Mouse (Mus musculus) NIH3T3 (cell line): Measurements from ENCODE around the gene Cyp1a2.

Experiments used
- DNase-seq: peaks from one replicate; pipeline ENCODE4 v3.0.0-alpha.2; 2012; ENCODE audit warnings: low read depth

Gene Cyp1a2

DNA sequence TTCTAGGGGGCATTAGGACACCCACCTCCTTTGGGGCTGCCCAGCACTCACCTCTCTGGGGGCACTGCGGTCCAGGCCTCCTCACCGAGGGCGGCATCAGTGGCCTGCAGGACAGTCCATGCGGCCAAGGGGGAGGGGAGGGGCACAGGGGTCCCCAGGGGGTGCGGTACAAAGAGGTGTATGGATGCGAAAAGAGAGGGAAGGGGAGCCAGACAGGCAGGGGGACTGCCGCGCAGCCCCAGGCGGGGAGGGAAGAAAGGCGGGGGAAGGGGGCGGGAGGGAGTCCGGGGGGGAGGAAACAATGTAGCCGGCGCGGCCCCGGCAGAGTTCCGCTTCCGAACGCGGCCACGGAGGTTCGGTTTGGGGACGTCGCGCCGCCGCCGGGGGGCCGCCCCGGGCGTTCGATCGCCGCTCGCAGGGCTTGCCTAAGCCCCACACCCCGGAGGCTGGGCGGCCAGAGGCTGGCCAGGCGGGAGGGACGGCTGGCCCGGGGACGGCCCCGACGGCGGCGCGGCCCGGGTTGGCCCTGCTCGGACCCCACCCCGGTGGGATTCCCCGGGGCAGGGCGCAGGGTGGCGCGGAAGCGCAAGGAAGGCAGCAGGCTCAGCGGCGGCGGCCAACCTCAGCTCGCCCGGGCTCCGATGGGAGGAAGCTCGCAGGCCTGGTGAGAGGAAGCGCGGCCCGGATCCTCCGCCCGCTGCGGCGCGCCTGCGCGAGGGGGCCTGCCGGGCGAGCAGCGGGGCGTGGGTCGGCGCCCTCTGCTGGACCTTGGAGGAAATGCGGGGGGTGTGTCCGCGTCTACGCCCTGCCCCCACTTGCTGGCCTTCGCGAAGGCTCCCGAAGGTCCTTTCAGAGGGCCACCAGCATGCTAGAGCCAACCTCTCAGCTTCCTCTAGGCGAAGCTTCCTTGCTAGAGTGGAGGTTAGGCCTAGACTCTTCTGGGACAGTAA is 38.3 kb downstream of the Cyp1a2 start:
- peak; percentile 94 for DNase-seq

DNA sequence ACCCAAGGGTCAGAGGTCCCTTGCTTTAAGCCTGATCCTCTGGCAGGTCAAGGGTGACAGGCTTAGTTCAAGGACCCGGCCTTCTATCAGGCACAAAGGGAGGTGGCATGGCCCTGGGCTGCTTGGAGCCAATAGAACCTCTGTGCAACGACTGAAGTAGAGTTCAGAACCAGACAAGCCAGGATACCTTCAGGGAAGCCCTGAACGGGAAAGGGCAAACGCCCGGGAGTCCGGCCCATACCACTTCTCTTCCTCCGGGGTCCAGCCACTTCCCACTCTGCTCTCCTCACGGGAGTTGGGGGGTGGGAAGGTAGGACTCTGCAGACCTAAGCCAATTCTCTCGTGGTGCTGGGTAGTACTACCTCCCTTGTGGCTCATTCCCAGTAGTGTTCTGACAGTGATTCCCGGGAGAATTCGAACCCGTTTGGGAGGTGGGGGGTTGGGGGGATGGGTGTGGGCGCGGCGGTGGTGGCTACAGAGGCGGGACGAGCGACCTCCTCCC is 39.0 kb downstream of the Cyp1a2 start:
- peak; percentile 24 for DNase-seq

DNA sequence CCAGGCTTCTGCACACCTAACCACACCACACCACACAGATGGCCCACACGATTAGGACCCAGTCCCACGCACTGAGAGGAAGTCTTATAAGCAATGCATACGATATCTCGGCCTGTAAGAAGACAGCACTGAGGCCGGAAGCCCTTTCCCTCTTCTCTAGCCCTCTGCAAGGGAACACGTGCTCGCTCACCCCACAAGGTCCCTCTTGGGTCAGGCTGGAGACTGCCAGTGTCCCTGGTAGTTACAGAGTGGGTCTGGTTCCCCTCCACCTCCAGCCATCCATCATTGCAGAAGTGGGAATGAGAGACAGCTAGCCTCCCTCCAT is 39.7 kb downstream of the Cyp1a2 start:
- no peak for DNase-seq

- no peak for DNase-seq
These were observed 40.2 kb downstream of the Cyp1a2 start for GRCm38 (mm10) chr9:57643169-57643855.

- no peak for DNase-seq
These were observed 41.5 kb downstream of the Cyp1a2 start for GRCm38 (mm10) chr9:57641775-57642550.

DNA sequence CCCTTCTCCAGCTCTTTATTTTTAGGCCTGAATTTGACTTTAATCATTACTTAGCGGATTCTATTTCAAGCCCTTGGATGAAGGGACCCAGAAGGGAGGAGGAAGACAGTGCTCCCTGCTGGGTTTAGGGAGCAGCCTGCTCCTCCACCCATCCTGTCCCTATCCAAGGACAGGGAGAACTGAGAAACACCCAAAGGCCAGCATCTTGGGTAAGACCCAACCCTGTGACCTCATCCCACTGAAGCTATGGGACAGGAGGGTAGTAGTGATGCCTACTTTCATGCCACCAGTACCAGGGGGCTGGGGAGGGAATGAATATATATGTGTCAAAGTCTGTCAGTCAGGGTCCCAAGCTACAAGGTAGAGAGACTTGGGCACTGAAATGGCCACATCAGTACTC is 42.5 kb downstream of the Cyp1a2 start:
- no peak for DNase-seq

- peak; percentile 60 for DNase-seq
These were observed 43.1 kb downstream of the Cyp1a2 start for GRCm38 (mm10) chr9:57640384-57640783.

GRCm38 (mm10) chr9:57639661-57640328 is 43.7 kb downstream of the Cyp1a2 start:
- DNase-seq = no peak

- DNase-seq = no peak
These were observed 44.6 kb downstream of the Cyp1a2 start for GRCm38 (mm10) chr9:57638651-57639459.

GRCm38 (mm10) chr9:57637741-57638322 is 45.7 kb downstream of the Cyp1a2 start:
- DNase-seq = peak; percentile 69

GRCm38 (mm10) chr9:57637272-57637671 is 46.2 kb downstream of the Cyp1a2 start:
- DNase-seq = peak; percentile 57

GRCm38 (mm10) chr9:57633481-57634024 is 50.0 kb downstream of the Cyp1a2 start:
- DNase-seq = peak; percentile 41

DNA sequence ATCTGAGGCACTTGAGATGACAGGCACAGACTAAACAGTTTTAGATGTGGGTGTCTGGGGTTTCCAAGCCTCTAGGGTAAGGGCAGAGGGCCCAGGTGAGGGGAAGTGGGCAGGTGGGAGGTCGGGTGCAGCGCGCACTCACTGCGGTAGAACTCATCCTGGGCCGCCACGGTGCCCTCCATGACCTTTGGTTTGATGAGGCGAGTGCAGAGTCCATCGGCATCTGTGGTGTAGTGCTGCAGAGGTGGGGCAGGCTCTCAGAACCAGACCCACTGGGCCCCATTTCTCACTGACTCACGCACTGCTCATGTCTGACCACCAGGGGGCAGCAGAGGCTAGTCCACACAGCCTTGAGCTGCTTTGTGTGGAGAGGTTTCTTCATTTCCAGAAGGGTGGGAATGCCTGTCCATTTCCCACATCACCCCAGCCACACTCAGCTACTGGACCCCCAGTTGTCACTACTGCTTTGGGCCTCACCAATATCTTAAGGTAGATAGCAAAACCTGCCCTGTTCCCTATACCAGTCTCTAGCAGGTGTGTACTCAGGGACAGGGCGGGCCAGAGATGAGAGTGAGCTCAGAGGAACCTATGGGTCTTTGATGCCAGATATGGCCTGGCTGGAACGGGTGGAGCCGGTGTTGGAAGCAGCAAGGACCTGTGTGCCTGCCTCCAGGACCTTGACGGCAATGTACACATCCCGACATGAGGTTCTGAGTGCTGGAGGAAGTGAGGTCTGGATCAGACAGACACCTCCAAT is 54.2 kb downstream of the Cyp1a2 start:
- peak; percentile 89 for DNase-seq

DNA sequence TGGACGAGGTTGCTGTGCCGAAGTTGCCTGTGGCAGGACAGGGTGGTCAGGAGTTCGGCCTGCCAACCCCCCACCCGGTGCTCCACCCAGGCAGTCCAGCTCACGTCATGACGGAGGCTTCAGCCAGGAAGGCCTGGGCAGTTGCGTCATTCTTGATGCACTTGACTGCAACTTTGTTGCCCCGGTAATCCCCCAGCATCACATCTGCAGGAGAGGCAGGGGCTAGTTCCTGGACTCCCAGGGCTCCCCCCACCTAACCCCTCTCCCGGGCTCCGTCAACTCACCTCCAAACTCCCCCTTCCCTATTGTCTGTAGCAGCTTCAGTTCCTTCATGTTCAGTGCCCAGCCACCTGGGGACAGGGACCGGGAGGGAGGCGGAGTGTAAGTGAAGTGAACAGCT is 54.8 kb downstream of the Cyp1a2 start:
- no peak for DNase-seq

GRCm38 (mm10) chr9:57627892-57628291 is 55.6 kb downstream of the Cyp1a2 start:
- no peak for DNase-seq

GRCm38 (mm10) chr9:57627191-57627590 is 56.3 kb downstream of the Cyp1a2 start:
- no peak for DNase-seq
